Mouse (Mus musculus): ENCODE data around the gene Casc1. TPM values are rescaled to one million over a fixed set of nuclear protein-coding genes. Genes with fewer than 3 reads are reported as not detected.

Gene Casc1
- polyA plus RNA-seq, 1 experiment from 2014 or later: 0.22 TPM

- Histone ChIP-seq H3K4me3 (ENCODE audit: low read length) (peak overlapping the region; percentile 42), H3K4me2 (ENCODE audit: low read depth, low read length) (peak overlapping the region; percentile 53), H3K9me3 (ENCODE audit: control insufficient read depth, low read length) (no peaks in the 10 kb centered on the region), H3K9ac (ENCODE audit: low read depth, low read length) (peak overlapping the region; percentile 49), H3K27ac (ENCODE audit: low read length) (no peak overlapping the region), H3K36me3 (ENCODE audit: control insufficient read depth, insufficient read depth, low read length) (no peaks in the 10 kb centered on the region), H3K27me3 (replicated peaks; ENCODE audit: control insufficient read depth, insufficient read depth, low read length) (no peaks in the 10 kb centered on the region), H3K4me1 (ENCODE audit: control insufficient read depth, insufficient read depth, low read length) (no peaks in the 10 kb centered on the region)
- ATAC-seq: peak; percentile 36; the same call in 1 of the 2 replicates
- WGBS: 56% methylated on average over 27 of the region's 27 CpGs
These were observed 23.4 kb downstream of the Casc1 start for GRCm38 (mm10) chr6:145187093-145188088.

GRCm38 (mm10) chr6:145186096-145186495 is 24.7 kb downstream of the Casc1 start:
- Histone ChIP-seq H3K4me3 (ENCODE audit: low read length) (no peak overlapping the region), H3K4me2 (ENCODE audit: low read depth, low read length) (no peak overlapping the region), H3K27me3 (replicated peaks; ENCODE audit: control insufficient read depth, insufficient read depth, low read length) (no peaks in the 10 kb centered on the region), H3K9me3 (ENCODE audit: control insufficient read depth, low read length) (no peaks in the 10 kb centered on the region), H3K4me1 (ENCODE audit: control insufficient read depth, insufficient read depth, low read length) (no peaks in the 10 kb centered on the region), H3K27ac (ENCODE audit: low read length) (no peak overlapping the region), H3K36me3 (ENCODE audit: control insufficient read depth, insufficient read depth, low read length) (no peaks in the 10 kb centered on the region), H3K9ac (ENCODE audit: low read depth, low read length) (no peak overlapping the region)
- no peak for ATAC-seq
- 94% methylated on average over 1 of the region's 1 CpGs for WGBS

GRCm38 (mm10) chr6:145182044-145182443 is 28.8 kb downstream of the Casc1 start:
- no peaks in the 10 kb centered on the region for H3K36me3 ChIP-seq (ENCODE audit: control insufficient read depth, insufficient read depth, low read length)
- H3K4me3 ChIP-seq (ENCODE audit: low read length): no peak overlapping the region
- H3K4me1 ChIP-seq (ENCODE audit: control insufficient read depth, insufficient read depth, low read length): 0 out of 2 replicates have a peak, but pooled peaks cover 2% of the 10 kb centered on the region
- no peak overlapping the region for H3K4me2 ChIP-seq (ENCODE audit: low read depth, low read length)
- no peaks in the 10 kb centered on the region for H3K9me3 ChIP-seq (ENCODE audit: control insufficient read depth, low read length)
- WGBS: 63% methylated on average over 8 of the region's 8 CpGs
- H3K9ac ChIP-seq (ENCODE audit: low read depth, low read length): no peak overlapping the region
- no peak overlapping the region for H3K27ac ChIP-seq (ENCODE audit: low read length)
- no peak for ATAC-seq
- H3K27me3 ChIP-seq (replicated peaks; ENCODE audit: control insufficient read depth, insufficient read depth, low read length): no peaks in the 10 kb centered on the region

GRCm38 (mm10) chr6:145179665-145180064 is 31.1 kb downstream of the Casc1 start:
- no peak overlapping the region for H3K4me2 ChIP-seq (ENCODE audit: low read depth, low read length)
- no peaks in the 10 kb centered on the region for H3K9me3 ChIP-seq (ENCODE audit: control insufficient read depth, low read length)
- 44% methylated on average over 6 of the region's 6 CpGs for WGBS
- no peaks in the 10 kb centered on the region for H3K36me3 ChIP-seq (ENCODE audit: control insufficient read depth, insufficient read depth, low read length)
- peaks cover 7% of the 10 kb centered on the region for H3K4me1 ChIP-seq (ENCODE audit: control insufficient read depth, insufficient read depth, low read length)
- H3K4me3 ChIP-seq (ENCODE audit: low read length): no peak overlapping the region
- no peak overlapping the region for H3K9ac ChIP-seq (ENCODE audit: low read depth, low read length)
- no peaks in the 10 kb centered on the region for H3K27me3 ChIP-seq (replicated peaks; ENCODE audit: control insufficient read depth, insufficient read depth, low read length)
- ATAC-seq: no peak
- no peak overlapping the region for H3K27ac ChIP-seq (ENCODE audit: low read length)

- ATAC-seq: no peak
- Histone ChIP-seq H3K9ac (ENCODE audit: low read depth, low read length) (no peak overlapping the region), H3K4me1 (ENCODE audit: control insufficient read depth, insufficient read depth, low read length) (peaks cover 22% of the 10 kb centered on the region), H3K27me3 (replicated peaks; ENCODE audit: control insufficient read depth, insufficient read depth, low read length) (no peaks in the 10 kb centered on the region), H3K4me3 (ENCODE audit: low read length) (no peak overlapping the region), H3K27ac (ENCODE audit: low read length) (no peak overlapping the region), H3K9me3 (ENCODE audit: control insufficient read depth, low read length) (no peaks in the 10 kb centered on the region), H3K36me3 (ENCODE audit: control insufficient read depth, insufficient read depth, low read length) (no peaks in the 10 kb centered on the region), H3K4me2 (ENCODE audit: low read depth, low read length) (no peak overlapping the region)
- 59% methylated on average over 10 of the region's 10 CpGs for WGBS
These were observed 34.3 kb downstream of the Casc1 start for GRCm38 (mm10) chr6:145176474-145176873.

- Histone ChIP-seq H3K4me2 (ENCODE audit: low read depth, low read length) (peak overlapping the region; percentile 47), H3K27ac (ENCODE audit: low read length) (no peak overlapping the region)
These were observed 35.2 kb downstream of the Casc1 start for GRCm38 (mm10) chr6:145175571-145175981.

GRCm38 (mm10) chr6:145173781-145174191 is 37.0 kb downstream of the Casc1 start:
- peak overlapping the region; percentile 37; the same call in 1 of the 2 replicates for H3K4me2 ChIP-seq (ENCODE audit: low read depth, low read length)
- H3K27me3 ChIP-seq (replicated peaks; ENCODE audit: control insufficient read depth, insufficient read depth, low read length): no peaks in the 10 kb centered on the region
- peaks cover 20% of the 10 kb centered on the region for H3K4me1 ChIP-seq (ENCODE audit: control insufficient read depth, insufficient read depth, low read length)
- H3K9me3 ChIP-seq (ENCODE audit: control insufficient read depth, low read length): no peaks in the 10 kb centered on the region
- no peak overlapping the region for H3K9ac ChIP-seq (ENCODE audit: low read depth, low read length)
- ATAC-seq: peak; percentile 96
- no peaks in the 10 kb centered on the region for H3K36me3 ChIP-seq (ENCODE audit: control insufficient read depth, insufficient read depth, low read length)
- H3K4me3 ChIP-seq (ENCODE audit: low read length): no peak overlapping the region
- H3K27ac ChIP-seq (ENCODE audit: low read length): peak overlapping the region; percentile 31; the same call in 1 of the 2 replicates
- WGBS: 3% methylated on average over 10 of the region's 11 CpGs

More at GRCm38 (mm10) chr6:145175571-145175981, 35.2 kb downstream of the Casc1 start:
- H3K36me3 ChIP-seq (ENCODE audit: control insufficient read depth, insufficient read depth, low read length): no peaks in the 10 kb centered on the region
- H3K4me3 ChIP-seq (ENCODE audit: low read length): no peak overlapping the region
- ATAC-seq: peak; percentile 53
- H3K9ac ChIP-seq (ENCODE audit: low read depth, low read length): no peak overlapping the region
- no peaks in the 10 kb centered on the region for H3K27me3 ChIP-seq (replicated peaks; ENCODE audit: control insufficient read depth, insufficient read depth, low read length)
- WGBS: 36% methylated on average over 9 of the region's 9 CpGs
- peaks cover 22% of the 10 kb centered on the region for H3K4me1 ChIP-seq (ENCODE audit: control insufficient read depth, insufficient read depth, low read length)
- H3K9me3 ChIP-seq (ENCODE audit: control insufficient read depth, low read length): no peaks in the 10 kb centered on the region

GRCm38 (mm10) chr6:145171892-145172606 is 38.8 kb downstream of the Casc1 start:
- WGBS: 82% methylated on average over 14 of the region's 14 CpGs
- H3K27me3 ChIP-seq (replicated peaks; ENCODE audit: control insufficient read depth, insufficient read depth, low read length): no peaks in the 10 kb centered on the region
- H3K9me3 ChIP-seq (ENCODE audit: control insufficient read depth, low read length): no peaks in the 10 kb centered on the region
- H3K4me3 ChIP-seq (ENCODE audit: low read length): no peak overlapping the region
- no peak overlapping the region for H3K27ac ChIP-seq (ENCODE audit: low read length)
- no peak for ATAC-seq
- H3K9ac ChIP-seq (ENCODE audit: low read depth, low read length): no peak overlapping the region
- peaks cover 19% of the 10 kb centered on the region for H3K4me1 ChIP-seq (ENCODE audit: control insufficient read depth, insufficient read depth, low read length)
- no peaks in the 10 kb centered on the region for H3K36me3 ChIP-seq (ENCODE audit: control insufficient read depth, insufficient read depth, low read length)
- H3K4me2 ChIP-seq (ENCODE audit: low read depth, low read length): no peak overlapping the region

- no peak overlapping the region for H3K27ac ChIP-seq (ENCODE audit: low read length)
- 61% methylated on average over 5 of the region's 5 CpGs for WGBS
- H3K9me3 ChIP-seq (ENCODE audit: control insufficient read depth, low read length): no peaks in the 10 kb centered on the region; the same call in 1 of the 2 replicates
- ATAC-seq: no peak
- no peak overlapping the region for H3K9ac ChIP-seq (ENCODE audit: low read depth, low read length)
- H3K4me2 ChIP-seq (ENCODE audit: low read depth, low read length): no peak overlapping the region
- H3K27me3 ChIP-seq (replicated peaks; ENCODE audit: control insufficient read depth, insufficient read depth, low read length): no peaks in the 10 kb centered on the region
- no peaks in the 10 kb centered on the region for H3K36me3 ChIP-seq (ENCODE audit: control insufficient read depth, insufficient read depth, low read length)
- H3K4me3 ChIP-seq (ENCODE audit: low read length): no peak overlapping the region
- no peaks in the 10 kb centered on the region for H3K4me1 ChIP-seq (ENCODE audit: control insufficient read depth, insufficient read depth, low read length)
These were observed 50.2 kb downstream of the Casc1 start for GRCm38 (mm10) chr6:145160581-145160980.

All from intestine, embryonic 16.5 days (tissue).